Mouse (Mus musculus): ENCODE data around the gene Strada. TPM values are rescaled to one million over a fixed set of nuclear protein-coding genes. Genes with fewer than 3 reads are reported as not detected.
A peak's percentile ranks its signal among the peaks of the same experiment; 100 is the strongest.

The Strada gene
- total and polyA plus RNA-seq, 2 experiments, result 1.8 to 3.9 TPM

GRCm38 (mm10) chr11:106173228-106173627 is 28.7 kb downstream of the Strada start:
- TF ChIP-seq POLR2A (IDR thresholded peaks at IDR 0.05; ENCODE audit: extremely low read depth, insufficient read depth, low read length) (no peak), CTCF (IDR thresholded peaks at IDR 0.05; ENCODE audit: low read depth, low read length) (no peak)
- no peak for DNase-seq (ENCODE audit: extremely low read depth, low read depth, low spot score)
- Histone ChIP-seq H3K9ac (ENCODE audit: low read depth, low read length) (no peak overlapping the region), H3K79me2 (ENCODE audit: control insufficient read depth, insufficient read depth, low read length) (no peaks in the 10 kb centered on the region), H3K4me3 (ENCODE audit: insufficient read depth, low read depth, low read length) (no peak overlapping the region), H3K4me1 (ENCODE audit: control insufficient read depth, insufficient read depth, low read length) (no peaks in the 10 kb centered on the region), H3K27ac (replicated peaks; ENCODE audit: insufficient read depth, low read depth, low read length) (no peak overlapping the region), H3K36me3 (ENCODE audit: control insufficient read depth, insufficient read depth, low read length) (no peaks in the 10 kb centered on the region), H3K27me3 (ENCODE audit: control insufficient read depth, insufficient read depth, low read length) (no peaks in the 10 kb centered on the region)
- 93% methylated on average over 2 of the region's 2 CpGs for WGBS

GRCm38 (mm10) chr11:106170807-106171206 is 31.2 kb downstream of the Strada start:
- DNase-seq (ENCODE audit: extremely low read depth, low read depth, low spot score), result no peak
- Histone ChIP-seq H3K27me3 (ENCODE audit: control insufficient read depth, insufficient read depth, low read length) (no peaks in the 10 kb centered on the region), H3K4me3 (ENCODE audit: insufficient read depth, low read depth, low read length) (no peak overlapping the region), H3K79me2 (ENCODE audit: control insufficient read depth, insufficient read depth, low read length) (no peaks in the 10 kb centered on the region), H3K4me1 (ENCODE audit: control insufficient read depth, insufficient read depth, low read length) (no peaks in the 10 kb centered on the region), H3K36me3 (ENCODE audit: control insufficient read depth, insufficient read depth, low read length) (peaks cover 2% of the 10 kb centered on the region; the same call in 1 of the 2 replicates), H3K9ac (ENCODE audit: low read depth, low read length) (no peak overlapping the region), H3K27ac (replicated peaks; ENCODE audit: insufficient read depth, low read depth, low read length) (no peak overlapping the region)
- no peak for TF ChIP-seq POLR2A (IDR thresholded peaks at IDR 0.05; ENCODE audit: extremely low read depth, insufficient read depth, low read length)
- TF ChIP-seq CTCF (IDR thresholded peaks at IDR 0.05; ENCODE audit: low read depth, low read length), result 0 out of 2 replicates have a peak, but pooled peaks have one; percentile 11
- 83% methylated on average over 7 of the region's 7 CpGs for WGBS

- TF ChIP-seq POLR2A (IDR thresholded peaks at IDR 0.05; ENCODE audit: extremely low read depth, insufficient read depth, low read length), result no peak
- no peak for TF ChIP-seq CTCF (IDR thresholded peaks at IDR 0.05; ENCODE audit: low read depth, low read length)
- no peak for DNase-seq (ENCODE audit: extremely low read depth, low read depth, low spot score)
- Histone ChIP-seq H3K79me2 (ENCODE audit: control insufficient read depth, insufficient read depth, low read length) (no peaks in the 10 kb centered on the region), H3K9ac (ENCODE audit: low read depth, low read length) (no peak overlapping the region), H3K36me3 (ENCODE audit: control insufficient read depth, insufficient read depth, low read length) (peaks cover 2% of the 10 kb centered on the region; the same call in 1 of the 2 replicates), H3K27ac (replicated peaks; ENCODE audit: insufficient read depth, low read depth, low read length) (no peak overlapping the region), H3K4me1 (ENCODE audit: control insufficient read depth, insufficient read depth, low read length) (no peaks in the 10 kb centered on the region), H3K27me3 (ENCODE audit: control insufficient read depth, insufficient read depth, low read length) (no peaks in the 10 kb centered on the region), H3K4me3 (ENCODE audit: insufficient read depth, low read depth, low read length) (no peak overlapping the region)
- WGBS, result 93% methylated on average over 5 of the region's 5 CpGs
Measured at GRCm38 (mm10) chr11:106167435-106167834, 34.5 kb downstream of the Strada start.

GRCm38 (mm10) chr11:106164601-106165180 is 37.3 kb downstream of the Strada start:
- Histone ChIP-seq H3K4me3 (ENCODE audit: insufficient read depth, low read depth, low read length) (peak overlapping the region; percentile 50), H3K79me2 (ENCODE audit: control insufficient read depth, insufficient read depth, low read length) (no peaks in the 10 kb centered on the region), H3K9ac (ENCODE audit: low read depth, low read length) (peak overlapping the region; percentile 37; the same call in 1 of the 2 replicates), H3K27ac (replicated peaks; ENCODE audit: insufficient read depth, low read depth, low read length) (peak overlapping the region; percentile 79), H3K36me3 (ENCODE audit: control insufficient read depth, insufficient read depth, low read length) (peaks cover 2% of the 10 kb centered on the region; the same call in 1 of the 2 replicates), H3K4me1 (ENCODE audit: control insufficient read depth, insufficient read depth, low read length) (peaks cover 5% of the 10 kb centered on the region; the same call in 1 of the 2 replicates), H3K27me3 (ENCODE audit: control insufficient read depth, insufficient read depth, low read length) (no peaks in the 10 kb centered on the region)
- WGBS, result 82% methylated on average over 16 of the region's 16 CpGs
- no peak for DNase-seq (ENCODE audit: extremely low read depth, low read depth, low spot score)
- TF ChIP-seq CTCF (IDR thresholded peaks at IDR 0.05; ENCODE audit: low read depth, low read length) (no peak), POLR2A (IDR thresholded peaks at IDR 0.05; ENCODE audit: extremely low read depth, insufficient read depth, low read length) (no peak)

GRCm38 (mm10) chr11:106163546-106163945 is 38.4 kb downstream of the Strada start:
- Histone ChIP-seq H3K9ac (ENCODE audit: low read depth, low read length) (no peak overlapping the region; the same call in 1 of the 2 replicates), H3K79me2 (ENCODE audit: control insufficient read depth, insufficient read depth, low read length) (no peaks in the 10 kb centered on the region), H3K36me3 (ENCODE audit: control insufficient read depth, insufficient read depth, low read length) (peaks cover 2% of the 10 kb centered on the region; the same call in 1 of the 2 replicates), H3K4me1 (ENCODE audit: control insufficient read depth, insufficient read depth, low read length) (peaks cover 5% of the 10 kb centered on the region; the same call in 1 of the 2 replicates), H3K4me3 (ENCODE audit: insufficient read depth, low read depth, low read length) (peak overlapping the region; percentile 37), H3K27ac (replicated peaks; ENCODE audit: insufficient read depth, low read depth, low read length) (peak overlapping the region; percentile 79), H3K27me3 (ENCODE audit: control insufficient read depth, insufficient read depth, low read length) (no peaks in the 10 kb centered on the region)
- DNase-seq (ENCODE audit: extremely low read depth, low read depth, low spot score), result peak; percentile 24
- TF ChIP-seq CTCF (IDR thresholded peaks at IDR 0.05; ENCODE audit: low read depth, low read length) (no peak), POLR2A (IDR thresholded peaks at IDR 0.05; ENCODE audit: extremely low read depth, insufficient read depth, low read length) (no peak)
- 77% methylated on average over 4 of the region's 4 CpGs for WGBS

- Histone ChIP-seq H3K4me1 (ENCODE audit: control insufficient read depth, insufficient read depth, low read length) (peaks cover 5% of the 10 kb centered on the region; the same call in 1 of the 2 replicates), H3K9ac (ENCODE audit: low read depth, low read length) (no peak overlapping the region), H3K27ac (replicated peaks; ENCODE audit: insufficient read depth, low read depth, low read length) (no peak overlapping the region), H3K27me3 (ENCODE audit: control insufficient read depth, insufficient read depth, low read length) (no peaks in the 10 kb centered on the region), H3K36me3 (ENCODE audit: control insufficient read depth, insufficient read depth, low read length) (no peaks in the 10 kb centered on the region), H3K79me2 (ENCODE audit: control insufficient read depth, insufficient read depth, low read length) (no peaks in the 10 kb centered on the region), H3K4me3 (ENCODE audit: insufficient read depth, low read depth, low read length) (no peak overlapping the region)
- 87% methylated on average over 2 of the region's 2 CpGs for WGBS
- no peak for TF ChIP-seq CTCF (IDR thresholded peaks at IDR 0.05; ENCODE audit: low read depth, low read length)
- no peak for TF ChIP-seq POLR2A (IDR thresholded peaks at IDR 0.05; ENCODE audit: extremely low read depth, insufficient read depth, low read length)
- DNase-seq (ENCODE audit: extremely low read depth, low read depth, low spot score), result no peak
Measured at GRCm38 (mm10) chr11:106162237-106162636, 39.7 kb downstream of the Strada start.
